Mouse (Mus musculus) MEL (cell line): Measurements from ENCODE around the gene Fam192a. TPM values are rescaled to one million over a fixed set of nuclear protein-coding genes. Genes with fewer than 3 reads are reported as not detected.

Experiments
- DNase-seq: peaks from one replicate; pipeline ENCODE4 v3.0.0; 2011; ENCODE audit warnings: low read depth, low spot score
- H3K27ac ChIP-seq: 2 replicates; pipeline ENCODE4 v1.5.1; 2012; ENCODE audit warnings: low read depth, mild to moderate bottlenecking, control low read depth, low read length, moderate library complexity; ENCODE audit not compliant: control insufficient read depth
- H3K27me3 ChIP-seq, 2 experiments: fragments of 150-350 bp in 1 of 2; sonication (generic) in 1 of 2; 2 replicates each; pipeline ENCODE4 v1.6.1; 2012; ENCODE audit warnings: low read length in 2 of 2, mild to moderate bottlenecking in 2 of 2, improper control_type of control experiment in 1 of 2, moderate library complexity in 1 of 2; ENCODE audit not compliant: insufficient read depth in 2 of 2, control insufficient read depth in 1 of 2
- H3K36me3 ChIP-seq, 2 experiments: 2 replicates each; pipeline ENCODE4 v1.6.1; 2012 to 2014; ENCODE audit warnings: low read length in 2 of 2, improper control_type of control experiment in 1 of 2, inconsistent platforms in 1 of 2, mild to moderate bottlenecking in 1 of 2; ENCODE audit not compliant: insufficient read depth in 2 of 2, control insufficient read depth in 1 of 2
- H3K4me1 ChIP-seq, 2 experiments: fragments of 150-350 bp in 1 of 2; sonication (generic) in 1 of 2; 2 replicates each; pipeline ENCODE4 v1.6.1; 2012; ENCODE audit warnings: low read length in 2 of 2, improper control_type of control experiment in 1 of 2, mild to moderate bottlenecking in 1 of 2; ENCODE audit not compliant: insufficient read depth in 2 of 2, control insufficient read depth in 1 of 2
- H3K4me3 ChIP-seq, 2 experiments: fragments of 150-350 bp in 1 of 2; sonication (generic) in 1 of 2; 2 replicates each; pipeline ENCODE4 v1.5.1; 2012; ENCODE audit warnings: low read depth in 2 of 2, low read length in 2 of 2, mild to moderate bottlenecking in 2 of 2, moderate library complexity in 2 of 2, control low read depth in 1 of 2, improper control_type of control experiment in 1 of 2; ENCODE audit not compliant: control insufficient read depth in 1 of 2, insufficient read depth in 1 of 2
- H3K79me2 ChIP-seq: 2 replicates; pipeline ENCODE4 v1.6.1; 2012; ENCODE audit warnings: mild to moderate bottlenecking, low read length, moderate library complexity; ENCODE audit not compliant: control insufficient read depth, poor library complexity, insufficient read depth
- H3K9ac ChIP-seq: 2 replicates; pipeline ENCODE4 v1.6.1; 2012; ENCODE audit warnings: low read depth, mild to moderate bottlenecking, control low read depth, low read length, moderate library complexity; ENCODE audit not compliant: control insufficient read depth, poor library complexity, severe bottlenecking
- H3K9me3 ChIP-seq: fragments of 150-350 bp; sonication (generic); replicated peaks from 2 replicates; pipeline ENCODE4 v1.6.1; 2012; ENCODE audit warnings: mild to moderate bottlenecking, low read length, improper control_type of control experiment, moderate library complexity; ENCODE audit not compliant: insufficient read depth
- BHLHE40 ChIP-seq: IDR thresholded peaks from 2 replicates; pipeline ENCODE4 v1.6.1; 2012; ENCODE audit warnings: low read depth, mild to moderate bottlenecking, inconsistent platforms, low read length, improper control_type of control experiment, borderline replicate concordance
- CHD1 ChIP-seq: IDR thresholded peaks from 2 replicates; pipeline ENCODE4 v1.6.1; 2012; ENCODE audit warnings: low read depth, mild to moderate bottlenecking, inconsistent platforms, low read length, improper control_type of control experiment
- CHD2 ChIP-seq: IDR thresholded peaks from 2 replicates; pipeline ENCODE4 v1.6.1; 2011; ENCODE audit warnings: low read length, improper control_type of control experiment
- CTCF ChIP-seq, 3 experiments: IDR thresholded peaks in 2 of 3; conservative IDR thresholded peaks in 1 of 3; 2 replicates each; pipeline ENCODE4 v1.5.1; 2011 to 2012; ENCODE audit warnings: low read length in 3 of 3, low read depth in 2 of 3, mild to moderate bottlenecking in 2 of 3, improper control_type of control experiment in 1 of 3, inconsistent platforms in 1 of 3, mixed read lengths in 1 of 3, moderate library complexity in 1 of 3; ENCODE audit not compliant: control insufficient read depth in 1 of 3, insufficient read depth in 1 of 3, poor library complexity in 1 of 3, severe bottlenecking in 1 of 3
- E2F4 ChIP-seq: IDR thresholded peaks from 2 replicates; pipeline ENCODE4 v1.6.1; 2011; ENCODE audit warnings: low read depth, low read length, improper control_type of control experiment, borderline replicate concordance
- ELF1 ChIP-seq: IDR thresholded peaks from 2 replicates; pipeline ENCODE4 v1.6.1; 2014; ENCODE audit warnings: low read depth, mild to moderate bottlenecking, inconsistent platforms, low read length, improper control_type of control experiment, moderate library complexity
- EP300 ChIP-seq, 2 experiments: IDR thresholded peaks; 2 replicates each; pipeline ENCODE4 v1.6.1; 2011; ENCODE audit warnings: improper control_type of control experiment in 2 of 2, low read length in 2 of 2, low read depth in 1 of 2, mild to moderate bottlenecking in 1 of 2
- ETS1 ChIP-seq: IDR thresholded peaks from 2 replicates; pipeline ENCODE4 v1.6.1; 2012; ENCODE audit warnings: low read depth, mild to moderate bottlenecking, inconsistent platforms, low read length, improper control_type of control experiment, moderate library complexity
- GABPA ChIP-seq: IDR thresholded peaks from 2 replicates; pipeline ENCODE4 v1.6.1; 2012; ENCODE audit warnings: low read depth, mild to moderate bottlenecking, inconsistent platforms, low read length, improper control_type of control experiment, moderate library complexity
- HCFC1 ChIP-seq: IDR thresholded peaks from 2 replicates; pipeline ENCODE4 v1.6.1; 2012; ENCODE audit warnings: low read depth, mild to moderate bottlenecking, inconsistent platforms, low read length, improper control_type of control experiment, moderate library complexity
- JUND ChIP-seq: IDR thresholded peaks from 2 replicates; pipeline ENCODE4 v1.6.1; 2011; ENCODE audit warnings: low read depth, mild to moderate bottlenecking, improper control_type of control experiment, low read length
- KAT2A ChIP-seq: conservative IDR thresholded peaks from 2 replicates; pipeline ENCODE4 v1.6.1; 2012; ENCODE audit warnings: low read depth, low read length, improper control_type of control experiment, inconsistent platforms
- MAFK ChIP-seq: IDR thresholded peaks from 2 replicates; pipeline ENCODE4 v1.6.1; 2011; ENCODE audit warnings: low read depth, mild to moderate bottlenecking, low read length, improper control_type of control experiment, borderline replicate concordance
- MAX ChIP-seq: IDR thresholded peaks from 2 replicates; pipeline ENCODE4 v1.6.1; 2011; ENCODE audit warnings: low read length, improper control_type of control experiment
- MAZ ChIP-seq: IDR thresholded peaks from 2 replicates; pipeline ENCODE4 v1.6.1; 2012; ENCODE audit warnings: low read depth, mild to moderate bottlenecking, inconsistent platforms, low read length, improper control_type of control experiment
- MEF2A ChIP-seq: IDR thresholded peaks from 2 replicates; pipeline ENCODE4 v1.6.1; 2014; ENCODE audit warnings: low read depth, mild to moderate bottlenecking, inconsistent platforms, low read length, improper control_type of control experiment; ENCODE audit not compliant: poor library complexity, insufficient replicate concordance, severe bottlenecking; ENCODE audit errors: extremely low read depth
- MXI1 ChIP-seq: IDR thresholded peaks from 2 replicates; pipeline ENCODE4 v1.6.1; 2011; ENCODE audit warnings: mild to moderate bottlenecking, low read depth, low read length, improper control_type of control experiment
- NELFE ChIP-seq: IDR thresholded peaks from 2 replicates; pipeline ENCODE4 v1.6.1; 2011; ENCODE audit warnings: low read depth, low read length, improper control_type of control experiment
- NRF1 ChIP-seq: IDR thresholded peaks from 2 replicates; pipeline ENCODE4 v1.6.1; 2014; ENCODE audit warnings: low read depth, mild to moderate bottlenecking, inconsistent platforms, low read length, improper control_type of control experiment, moderate library complexity; ENCODE audit not compliant: poor library complexity, insufficient read depth, severe bottlenecking
- POLR2A ChIP-seq, 2 experiments: IDR thresholded peaks; 2 replicates each; pipeline ENCODE4 v1.6.1; 2011 to 2012; ENCODE audit warnings: low read length in 2 of 2, mild to moderate bottlenecking in 2 of 2, control low read depth in 1 of 2, improper control_type of control experiment in 1 of 2, low read depth in 1 of 2, moderate library complexity in 1 of 2; ENCODE audit not compliant: control insufficient read depth in 1 of 2, insufficient read depth in 1 of 2, poor library complexity in 1 of 2
- POLR2AphosphoS2 ChIP-seq: IDR thresholded peaks from 2 replicates; pipeline ENCODE4 v1.6.1; 2011; ENCODE audit warnings: low read length, improper control_type of control experiment
- POLR2AphosphoS5 ChIP-seq: IDR thresholded peaks from 2 replicates; pipeline ENCODE4 v1.6.1; 2012; ENCODE audit warnings: low read depth, borderline replicate concordance, mild to moderate bottlenecking, inconsistent platforms, low read length, moderate library complexity, mixed read lengths
- RAD21 ChIP-seq: IDR thresholded peaks from 2 replicates; pipeline ENCODE4 v1.6.1; 2011; ENCODE audit warnings: mild to moderate bottlenecking, low read depth, low read length, improper control_type of control experiment
- RCOR1 ChIP-seq: IDR thresholded peaks from 2 replicates; pipeline ENCODE4 v1.6.1; 2012; ENCODE audit warnings: low read depth, mild to moderate bottlenecking, inconsistent platforms, low read length, improper control_type of control experiment
- SIN3A ChIP-seq: IDR thresholded peaks from 2 replicates; pipeline ENCODE4 v1.6.1; 2012; ENCODE audit warnings: low read length, improper control_type of control experiment, inconsistent platforms
- SMC3 ChIP-seq: IDR thresholded peaks from 2 replicates; pipeline ENCODE4 v1.6.1; 2011; ENCODE audit warnings: low read depth, low read length, improper control_type of control experiment
- TAL1 ChIP-seq: IDR thresholded peaks from 2 replicates; pipeline ENCODE4 v1.6.1; 2012; ENCODE audit warnings: mild to moderate bottlenecking, inconsistent platforms, low read length, moderate library complexity, mixed read lengths
- TBP ChIP-seq: IDR thresholded peaks from 2 replicates; pipeline ENCODE4 v1.8.0; 2011; ENCODE audit warnings: low read depth, low read length, improper control_type of control experiment
- TCF12 ChIP-seq: IDR thresholded peaks from 2 replicates; pipeline ENCODE4 v1.6.1; 2014; ENCODE audit warnings: low read depth, mild to moderate bottlenecking, inconsistent platforms, low read length, improper control_type of control experiment, moderate library complexity
- UBTF ChIP-seq: IDR thresholded peaks from 2 replicates; pipeline ENCODE4 v1.6.1; 2012; ENCODE audit warnings: low read depth, mild to moderate bottlenecking, inconsistent platforms, low read length, improper control_type of control experiment, moderate library complexity, borderline replicate concordance; ENCODE audit not compliant: insufficient read depth
- USF1 ChIP-seq: IDR thresholded peaks from 2 replicates; pipeline ENCODE4 v1.6.1; 2014; ENCODE audit warnings: low read depth, mild to moderate bottlenecking, inconsistent platforms, low read length, improper control_type of control experiment, moderate library complexity
- ZC3H11A ChIP-seq: IDR thresholded peaks from 2 replicates; pipeline ENCODE4 v1.6.1; 2012; ENCODE audit warnings: low read depth, mild to moderate bottlenecking, inconsistent platforms, low read length, improper control_type of control experiment
- ZKSCAN1 ChIP-seq: IDR thresholded peaks from 2 replicates; pipeline ENCODE4 v1.6.1; 2012; ENCODE audit warnings: low read depth, mild to moderate bottlenecking, inconsistent platforms, low read length, improper control_type of control experiment, moderate library complexity
- ZMIZ1 ChIP-seq: IDR thresholded peaks from 2 replicates; pipeline ENCODE4 v1.6.1; 2012; ENCODE audit warnings: low read depth, mild to moderate bottlenecking, inconsistent platforms, low read length, improper control_type of control experiment, moderate library complexity
- ZNF384 ChIP-seq: IDR thresholded peaks from 2 replicates; pipeline ENCODE4 v1.6.1; 2012; ENCODE audit warnings: low read depth, mild to moderate bottlenecking, inconsistent platforms, low read length, improper control_type of control experiment
- polyA plus RNA-seq, 2 experiments: library from polyadenylated mRNA; stranded (reverse) in 1 of 2; unstranded in 1 of 2; fragments of >175 nt in 1 of 2; fragments of >200 nt in 1 of 2; gene quantifications; 2 replicates each; pipeline versions ENCODE4 v1.2.1 to v1.2.4; 2012; ENCODE audit warnings: low replicate concordance in 2 of 2, low read depth in 1 of 2; ENCODE audit not compliant: insufficient read length in 2 of 2, insufficient read depth in 1 of 2, missing spikeins in 1 of 2
- total RNA-seq: library from RNA; depleted of rRNA; stranded (reverse); fragments of 300-350 nt; gene quantifications from 2 replicates; pipeline ENCODE4 v1.2.3, GENCODE M21; 2012

Fam192a gene
- total and polyA plus RNA-seq, 3 experiments = 46.3 to 88.1 TPM; not detected in 1

DNA sequence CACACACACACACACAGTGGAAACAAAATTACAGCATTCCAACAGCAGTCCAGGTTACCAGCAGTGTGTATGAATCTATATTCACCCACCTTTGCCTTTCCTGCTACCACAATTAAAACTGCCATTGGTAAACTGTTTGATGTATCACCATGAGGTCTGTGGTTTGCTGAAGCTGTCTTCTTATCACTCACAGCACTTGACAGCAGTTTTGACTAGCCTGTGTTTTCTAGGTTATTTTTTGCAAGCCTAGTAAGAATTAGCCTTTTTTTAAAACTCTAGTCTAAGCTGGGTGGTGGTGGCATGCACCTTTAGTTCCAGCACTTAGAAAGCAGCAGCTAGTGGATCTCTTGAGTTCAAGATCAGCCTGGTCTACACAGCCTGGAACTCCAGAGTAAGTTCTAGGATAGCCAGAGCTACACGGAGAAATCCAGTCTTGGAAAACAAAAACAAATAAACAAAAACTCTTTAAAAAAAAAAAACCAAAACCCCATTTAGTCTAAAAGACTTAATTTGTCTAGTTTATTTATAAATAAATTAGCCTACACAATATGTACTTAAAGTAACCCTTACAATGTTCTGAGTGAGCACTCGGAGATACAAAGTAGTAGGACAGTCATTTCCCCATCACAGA, 31.9 kb upstream of the Fam192a start (continued):
- TF ChIP-seq KAT2A (no peak), NRF1 (no peak), TBP (0 out of 2 replicates have a peak, but pooled peaks have one; percentile 21), MAZ (no peak), USF1 (no peak)

GRCm38 (mm10) chr8:94624885-94625284, 23.1 kb upstream of the Fam192a start:
- peaks cover 2% of the 10 kb centered on the region; the same call in 1 of the 2 replicates for H3K79me2 ChIP-seq
- H3K4me3 ChIP-seq = no peak overlapping the region
- H3K4me1 ChIP-seq = peaks cover 2 to 3% of the 10 kb centered on the region in 2 experiments; a peak in 3 of 4 replicates
- peaks cover 10% of the 10 kb centered on the region in 2 experiments for H3K36me3 ChIP-seq
- no peak overlapping the region for H3K9ac ChIP-seq
- no peaks in the 10 kb centered on the region for H3K27me3 ChIP-seq
- DNase-seq = no peak
- no peaks in the 10 kb centered on the region for H3K9me3 ChIP-seq
- no peak overlapping the region for H3K27ac ChIP-seq
- no peak for TF ChIP-seq POLR2A (IDR thresholded peaks at IDR 0.05; ENCODE audit: control insufficient read depth in 1 of 2, insufficient read depth in 1 of 2, low read depth in 1 of 2, low read length in 2 of 2, poor library complexity in 1 of 2)
- TF ChIP-seq ELF1 = no peak
- no peak for TF ChIP-seq E2F4
- TF ChIP-seq UBTF = no peak
- TF ChIP-seq ZNF384 = no peak
- no peak for TF ChIP-seq BHLHE40
- no peak for TF ChIP-seq RAD21
- no peak for TF ChIP-seq JUND
- no peak for TF ChIP-seq NELFE
- no peak for TF ChIP-seq CTCF (IDR thresholded peaks at IDR 0.05 in 2 of 3, conservative IDR thresholded peaks at IDR 0.05 in 1 of 3; ENCODE audit: control insufficient read depth in 1 of 3, insufficient read depth in 1 of 3, low read depth in 2 of 3, low read length in 3 of 3, poor library complexity in 1 of 3, severe bottlenecking in 1 of 3)
- 0 out of 2 replicates have a peak, but pooled peaks have one; percentile 27 for TF ChIP-seq MXI1
- TF ChIP-seq CHD2 = no peak
- TF ChIP-seq ZKSCAN1 = no peak
- 0 out of 2 replicates have a peak, but pooled peaks have one; percentile 18 for TF ChIP-seq ETS1
- TF ChIP-seq TCF12 = no peak
- TF ChIP-seq MEF2A = no peak
- no peak for TF ChIP-seq USF1
- TF ChIP-seq MAZ = no peak
- no peak for TF ChIP-seq HCFC1
- TF ChIP-seq NRF1 = no peak
- TF ChIP-seq ZMIZ1 = no peak
- TF ChIP-seq RCOR1 = peak; percentile 95
- no peak for TF ChIP-seq GABPA
- TF ChIP-seq ZC3H11A = no peak
- TF ChIP-seq POLR2AphosphoS5 = no peak
- TF ChIP-seq EP300 (IDR thresholded peaks at IDR 0.05; ENCODE audit: low read depth in 1 of 2, low read length in 2 of 2) = no peak; a peak in 1 of 4 replicates
- no peak for TF ChIP-seq KAT2A
- TF ChIP-seq SIN3A = no peak
- no peak for TF ChIP-seq SMC3
- TF ChIP-seq TAL1 = no peak
- 0 out of 2 replicates have a peak, but pooled peaks have one; percentile 9 for TF ChIP-seq MAFK
- TF ChIP-seq CHD1 = no peak
- TF ChIP-seq MAX = no peak
- no peak for TF ChIP-seq POLR2AphosphoS2
